Mouse (Mus musculus) testis, postnatal 10 days (tissue): Measurements from ENCODE around the gene Ptgds.
A peak's percentile ranks its signal among the peaks of the same experiment; 100 is the strongest.

Experiments
- DNase-seq: peaks from one replicate; pipeline ENCODE4 v3.0.0; 2021; ENCODE audit warnings: low spot score

The Ptgds gene

DNA sequence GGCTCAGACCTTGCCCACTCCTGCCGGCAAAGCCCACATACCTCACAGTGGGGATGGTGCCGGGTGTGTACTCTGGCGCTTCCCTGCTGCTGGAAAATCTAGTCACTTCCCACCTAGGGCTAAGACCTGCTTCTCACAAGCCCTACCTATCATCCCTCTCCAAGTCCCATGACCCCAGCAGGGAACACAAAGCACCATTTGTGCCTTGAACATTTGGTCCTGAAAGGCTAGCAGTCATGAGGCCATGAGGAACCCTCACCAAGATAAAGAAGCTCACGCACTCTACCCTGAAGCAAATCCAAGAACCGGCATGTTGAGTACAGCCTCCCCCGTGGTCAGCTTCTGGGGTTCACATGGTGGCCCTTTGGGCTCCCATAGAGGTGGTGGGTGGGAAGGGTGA lies at the start of gene Ptgds:
Gene Ptgds, minus strand, starts transcription at position 78 of the 400 bp plus-strand sequence.
- DNase-seq, result no peak

DNA sequence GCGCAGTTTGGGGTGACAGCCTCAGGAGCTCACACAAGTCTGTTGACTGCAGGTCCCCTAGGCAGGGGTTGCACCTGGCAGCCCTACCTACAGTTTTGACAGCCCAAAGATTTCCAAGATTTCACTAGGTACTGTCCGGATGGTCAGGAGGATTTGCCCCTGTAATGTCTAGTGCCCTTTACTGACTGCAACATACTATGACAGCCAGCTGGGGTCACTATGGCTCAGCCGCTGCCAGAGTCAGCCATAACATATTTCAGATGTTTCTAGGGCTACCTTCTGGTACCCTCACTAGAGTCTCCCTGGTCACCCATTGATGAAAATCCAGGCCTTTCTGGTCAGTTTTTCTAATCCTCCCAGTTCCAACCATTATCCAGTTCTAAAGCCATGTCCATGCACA lies 40.1 kb upstream of the Ptgds start:
- DNase-seq, result no peak

DNA sequence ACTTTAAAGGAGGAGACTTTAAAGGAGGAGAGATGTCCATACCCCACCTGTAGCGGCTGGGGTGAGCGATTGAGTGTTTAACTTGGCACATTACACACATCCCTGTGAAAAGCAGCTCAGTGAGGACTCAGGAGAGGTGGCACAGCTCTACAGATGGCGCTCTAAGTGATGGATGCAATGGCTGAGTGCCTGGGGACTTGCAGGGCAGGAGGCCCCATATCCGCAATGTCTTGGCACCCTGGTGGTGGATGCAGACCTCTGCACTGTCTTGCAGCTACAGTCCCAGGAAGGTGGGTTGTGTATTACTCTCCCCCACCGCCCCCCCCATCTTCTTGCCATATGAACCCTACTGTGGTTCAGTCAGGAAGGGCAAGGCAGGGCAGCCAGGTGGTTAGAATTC lies 37.1 kb upstream of the Ptgds start:
- no peak for DNase-seq

DNA sequence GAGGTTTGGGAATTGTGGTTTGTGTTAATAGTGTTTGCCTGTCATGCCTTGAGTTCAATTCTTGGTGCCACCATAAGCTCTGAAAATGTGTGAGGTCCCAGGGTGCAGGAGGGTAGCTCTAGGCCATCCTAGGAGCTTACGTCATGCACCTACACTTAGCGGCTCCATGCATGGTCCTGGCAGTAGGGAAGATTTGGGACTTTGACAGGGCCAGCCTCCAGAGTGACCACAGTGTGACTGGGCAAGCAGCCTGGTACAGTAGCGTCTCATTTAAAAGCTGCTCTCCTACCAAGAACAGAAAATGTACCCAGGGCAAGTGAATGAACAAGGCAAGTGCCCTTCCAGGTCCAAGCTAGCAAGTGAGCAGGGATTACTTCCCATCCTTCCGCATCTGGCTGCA lies 36.0 kb upstream of the Ptgds start:
- no peak for DNase-seq

DNA sequence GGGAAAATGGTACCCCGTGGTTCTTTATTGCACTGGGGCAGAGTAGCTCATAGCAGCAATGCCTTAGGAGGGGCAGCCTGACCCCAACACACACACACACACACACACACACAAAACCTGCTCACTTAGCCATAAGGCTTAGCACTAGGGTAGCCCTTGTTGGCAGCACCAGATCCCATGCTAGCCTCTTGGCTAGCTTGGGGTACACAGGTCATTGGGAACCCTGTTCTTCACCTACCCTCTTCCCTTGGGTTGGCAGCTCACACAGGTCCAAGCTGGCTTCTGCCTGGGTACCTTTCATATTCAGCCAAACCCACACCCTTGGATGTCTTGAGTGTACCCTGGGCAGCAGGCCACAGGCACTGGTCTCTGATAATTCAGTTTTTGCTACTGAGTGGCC lies 35.2 kb upstream of the Ptgds start:
- no peak for DNase-seq

DNA sequence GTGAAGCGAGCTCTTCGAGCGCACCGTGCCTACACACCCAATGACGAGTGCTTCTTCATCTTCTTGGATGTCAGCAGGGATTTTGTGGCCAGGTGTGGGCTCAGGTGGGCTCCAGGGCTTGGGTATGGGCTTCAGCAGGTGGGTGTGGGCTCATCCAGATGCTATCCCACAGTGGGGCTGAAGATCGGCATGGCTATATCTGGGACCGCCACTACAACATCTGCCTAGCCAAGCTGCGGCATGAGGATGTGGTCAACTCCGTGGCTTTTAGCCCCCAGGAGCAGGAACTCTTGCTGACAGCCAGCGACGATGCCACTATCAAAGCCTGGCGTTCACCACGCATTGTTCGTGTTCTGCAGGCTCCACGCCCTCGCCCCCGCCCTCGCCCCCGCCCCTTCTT lies 34.7 kb upstream of the Ptgds start:
- DNase-seq, result no peak

DNA sequence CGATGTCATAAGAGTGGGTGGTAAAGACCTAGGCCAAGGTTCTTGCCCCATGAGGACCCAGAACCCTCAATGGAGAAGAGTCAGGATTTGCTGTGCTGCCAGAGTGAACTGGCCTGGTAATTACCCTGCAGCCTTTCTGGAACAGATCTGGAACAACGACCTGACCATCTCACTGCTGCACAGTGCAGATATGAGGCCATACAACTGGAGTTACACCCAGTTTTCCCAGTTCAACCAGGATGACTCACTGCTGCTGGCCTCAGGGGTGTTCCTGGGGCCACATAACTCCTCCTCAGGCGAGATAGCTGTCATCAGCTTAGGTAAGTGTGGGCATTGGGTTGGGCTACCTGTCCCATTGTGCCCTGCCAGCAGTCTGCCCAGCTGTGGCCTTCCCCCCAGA lies 32.9 kb upstream of the Ptgds start:
- DNase-seq, result no peak

DNA sequence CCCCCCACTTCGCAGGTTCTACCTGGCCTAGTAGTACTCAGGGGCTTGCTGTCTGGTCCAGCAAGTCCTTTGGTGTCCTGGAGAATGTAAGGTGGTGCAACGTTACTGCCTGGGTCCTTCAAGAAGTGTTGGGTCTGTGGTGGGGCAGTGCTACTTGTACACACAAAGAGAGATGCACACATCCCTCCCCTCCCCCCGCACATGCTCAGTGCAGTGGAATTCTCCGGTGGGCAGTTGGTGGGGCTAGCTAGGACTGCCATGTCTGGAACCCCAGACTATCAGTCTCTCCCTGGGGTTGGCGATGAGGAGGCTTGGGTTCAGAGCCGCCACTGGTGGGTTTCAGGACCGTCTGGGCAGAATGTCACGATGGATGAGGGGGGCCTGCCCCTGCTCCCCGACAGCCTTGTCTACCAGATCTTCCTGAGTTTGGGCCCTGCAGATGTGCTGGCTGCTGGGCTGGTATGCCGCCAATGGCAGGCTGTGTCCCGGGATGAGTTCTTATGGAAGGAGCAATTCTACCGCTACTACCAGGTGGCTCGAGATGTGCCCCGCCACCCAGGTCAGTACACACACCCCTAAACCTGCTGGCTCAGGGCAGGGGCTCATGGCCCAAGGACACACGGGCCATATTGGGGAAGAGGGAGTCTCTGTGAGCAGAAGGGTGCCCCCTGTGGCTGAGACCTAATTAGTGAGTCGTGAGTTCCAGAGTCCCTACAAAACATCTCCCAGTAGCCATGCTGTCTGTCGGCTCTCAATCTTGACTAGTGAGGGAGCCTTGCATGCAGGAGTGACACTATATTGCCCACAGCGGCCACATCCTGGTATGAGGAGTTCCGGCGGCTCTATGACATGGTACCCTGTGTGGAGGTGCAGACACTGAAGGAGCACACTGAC lies 32.0 kb upstream of the Ptgds start, which contains the start of gene C8g:
Gene C8g, minus strand, starts transcription at position 127 of the 894 bp plus-strand sequence.
- DNase-seq, result no peak

DNA sequence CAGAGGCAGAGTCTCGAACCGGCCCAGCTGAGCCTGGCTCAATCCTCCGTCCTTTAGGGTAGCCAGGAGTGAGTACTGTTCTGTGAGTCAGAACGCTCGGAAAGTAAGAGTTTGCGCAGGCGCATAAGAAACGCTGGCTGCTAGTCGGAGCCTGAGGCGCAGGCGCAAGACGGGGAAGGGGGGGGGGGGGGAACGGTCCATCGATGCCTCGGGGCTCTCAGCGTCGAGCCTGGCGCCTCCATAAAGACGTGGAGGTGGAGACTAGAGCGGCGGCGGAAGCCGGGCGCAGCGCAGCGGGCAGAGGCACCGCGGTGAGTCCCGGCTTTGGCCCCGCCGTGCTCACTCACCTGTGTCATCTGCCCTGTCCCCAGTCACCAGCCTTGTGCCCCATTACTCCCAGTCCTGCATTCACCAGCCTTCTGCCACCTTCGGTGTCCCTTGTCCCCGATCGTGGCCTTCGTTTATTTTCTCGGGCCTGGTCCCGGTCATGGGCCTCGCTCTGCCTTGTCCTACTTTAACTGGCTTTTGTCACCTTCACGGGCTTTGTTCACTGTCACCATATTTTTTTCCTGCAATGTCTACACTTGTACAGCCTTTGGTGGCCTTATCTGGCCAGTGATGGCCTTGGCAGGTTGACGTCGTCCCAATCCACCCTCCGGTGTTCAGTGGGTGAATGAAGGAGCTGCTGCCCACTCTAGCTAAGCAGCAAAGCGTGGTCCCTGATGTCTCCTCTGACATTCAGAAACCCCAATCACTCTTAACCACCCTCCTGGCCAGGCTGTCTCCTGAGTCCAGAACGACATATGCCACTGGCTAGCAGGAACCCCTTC lies 30.9 kb upstream of the Ptgds start, which contains the start of gene Fbxw5:
Gene Fbxw5, plus strand, starts transcription at position 175 of the 830 bp plus-strand sequence.
- DNase-seq, result peak; percentile 84

DNA sequence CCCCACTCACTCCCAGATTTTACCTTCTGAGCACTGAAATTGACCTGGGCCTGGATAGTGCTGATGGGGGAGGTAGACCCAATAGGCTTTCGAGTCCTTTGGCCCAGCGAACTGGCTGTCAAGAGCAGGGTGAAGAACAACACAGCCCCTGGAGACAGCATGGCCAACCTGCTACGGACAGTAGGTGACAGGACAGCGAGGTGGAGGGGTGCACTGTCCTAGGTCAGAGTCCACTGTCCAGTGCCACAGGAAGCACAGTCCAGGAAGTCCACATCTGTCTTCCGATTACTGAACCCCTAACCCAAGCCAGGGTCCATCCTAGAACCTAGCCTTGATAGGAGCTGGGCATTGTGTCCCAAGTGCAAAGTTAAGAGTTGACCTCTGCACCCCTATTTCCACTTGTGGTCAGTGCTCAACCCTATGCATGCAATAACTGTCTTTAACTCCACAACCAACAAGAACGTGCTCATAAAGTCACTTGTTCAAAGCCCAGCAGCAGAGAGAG lies 30.3 kb upstream of the Ptgds start:
- DNase-seq, result no peak

DNA sequence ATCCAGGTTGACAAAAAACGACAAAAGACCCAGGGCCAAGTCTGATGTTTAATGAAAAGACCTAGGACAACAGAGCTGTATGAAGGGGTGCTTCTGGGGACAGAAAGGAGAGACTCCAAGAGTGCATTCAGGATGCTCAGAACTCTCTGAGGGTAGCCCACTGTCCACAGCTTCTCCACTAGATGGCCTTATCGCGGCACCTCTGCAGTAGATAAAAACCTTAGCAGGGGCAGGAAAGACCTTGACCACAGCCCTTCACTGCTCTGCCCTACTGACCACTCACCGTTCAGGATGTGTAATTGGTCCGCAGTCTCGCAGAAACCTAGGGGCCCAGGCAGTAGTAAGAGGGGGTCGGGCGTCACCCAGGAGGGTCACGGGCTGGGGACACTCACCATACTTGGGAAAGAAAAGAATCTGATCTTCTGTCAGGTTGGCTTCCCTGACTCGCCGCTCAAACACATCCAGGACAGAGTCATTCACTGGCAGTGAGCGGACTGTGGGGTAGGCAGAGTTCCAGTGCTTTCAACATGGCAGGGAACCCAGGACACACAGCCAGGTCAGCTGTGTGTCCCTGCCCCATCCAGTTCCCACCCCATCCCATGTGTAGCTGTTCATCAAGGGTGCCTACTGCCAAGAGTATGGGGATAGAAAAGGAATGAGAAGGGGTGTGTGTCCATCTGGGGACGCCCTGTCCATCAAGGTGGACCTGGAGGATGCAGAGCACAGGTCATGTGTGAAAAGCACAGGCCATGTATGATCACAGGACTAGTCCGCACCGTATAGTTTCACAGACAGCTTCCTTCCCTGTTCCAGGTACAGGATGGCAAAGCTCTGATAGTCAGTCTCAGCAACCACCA lies 29.0 kb upstream of the Ptgds start:
- DNase-seq, result no peak

DNA sequence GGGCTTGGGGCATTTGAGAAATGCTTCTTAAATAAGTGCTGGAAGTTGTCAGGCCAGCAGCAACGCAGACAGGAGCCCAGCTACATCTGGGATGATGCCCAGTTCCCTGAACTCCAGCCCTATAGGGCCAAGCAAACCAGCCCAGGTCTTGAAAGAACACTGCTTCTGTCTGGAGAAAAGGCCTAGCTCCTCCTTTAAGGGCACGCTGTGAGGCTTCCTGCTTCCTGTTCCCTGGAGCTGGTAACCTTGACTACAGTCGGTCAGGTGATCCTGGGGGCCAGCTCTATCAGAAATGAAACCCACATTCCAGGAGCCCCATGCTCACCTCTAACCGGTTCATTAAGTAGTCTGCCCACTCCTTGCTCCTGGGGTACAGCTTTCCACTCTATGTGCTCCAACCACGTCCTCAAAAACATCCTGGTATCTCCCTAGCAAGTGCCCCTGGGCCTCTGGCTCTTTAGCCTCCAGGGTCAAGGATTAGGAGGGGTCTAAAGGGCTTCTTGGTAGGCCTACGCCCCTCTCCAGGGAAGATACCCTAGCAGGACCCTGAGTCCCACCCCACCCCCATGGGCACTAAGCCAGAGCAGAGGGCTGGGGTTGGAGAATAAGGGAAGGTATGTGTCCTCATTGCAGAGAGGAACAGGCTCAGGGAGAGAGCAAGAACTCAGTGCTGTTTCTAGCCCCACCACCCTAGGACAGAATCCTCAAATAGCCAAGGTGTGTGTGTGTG lies 28.2 kb upstream of the Ptgds start:
- DNase-seq, result no peak

DNA sequence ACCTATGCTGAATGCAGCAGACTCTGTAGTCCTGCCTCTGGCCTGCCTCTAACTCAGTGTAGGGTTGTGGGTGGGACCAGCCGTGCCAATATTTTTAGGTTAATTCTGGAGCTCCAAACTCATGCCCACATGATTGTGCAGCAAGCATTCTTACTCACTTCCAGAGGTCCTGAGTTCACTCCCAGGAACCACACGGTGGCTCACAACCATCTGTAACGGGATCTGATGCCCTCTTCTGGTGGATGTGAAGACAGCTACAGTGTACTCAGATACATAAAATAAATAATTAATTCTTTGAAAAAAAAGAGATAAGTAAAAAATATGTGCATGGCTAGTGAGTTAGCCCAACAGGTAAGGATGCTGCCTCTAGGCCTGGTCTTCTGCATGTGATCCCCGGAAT lies 26.6 kb upstream of the Ptgds start:
- no peak for DNase-seq

DNA sequence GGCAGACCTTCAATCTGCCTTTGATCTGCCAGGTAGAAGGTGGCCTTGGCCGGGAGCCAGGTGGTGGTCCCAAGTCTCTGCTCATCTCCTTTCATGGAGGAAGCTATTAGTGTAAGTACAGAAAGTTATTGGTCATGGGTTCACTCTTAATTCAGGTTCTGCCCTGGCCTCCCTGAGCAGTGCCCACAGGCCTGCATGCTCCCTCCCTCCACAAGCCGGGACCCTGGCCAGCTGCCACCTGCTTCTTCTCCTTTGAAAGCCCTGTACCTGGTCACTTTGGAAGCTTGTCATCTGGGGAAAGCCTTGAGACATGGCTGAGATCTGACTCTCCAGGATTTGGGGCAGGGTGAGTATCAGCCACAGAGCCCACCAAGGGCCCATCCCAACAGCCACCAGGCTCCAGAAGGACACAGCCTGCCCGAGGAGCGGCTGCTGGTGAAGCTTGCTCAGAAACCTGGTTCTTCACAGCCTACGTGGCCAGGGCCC lies 23.7 kb upstream of the Ptgds start, which contains the start of gene Lcn12:
Gene Lcn12, minus strand, starts transcription at position 436 of the 486 bp plus-strand sequence.
- DNase-seq, result peak; percentile 51

DNA sequence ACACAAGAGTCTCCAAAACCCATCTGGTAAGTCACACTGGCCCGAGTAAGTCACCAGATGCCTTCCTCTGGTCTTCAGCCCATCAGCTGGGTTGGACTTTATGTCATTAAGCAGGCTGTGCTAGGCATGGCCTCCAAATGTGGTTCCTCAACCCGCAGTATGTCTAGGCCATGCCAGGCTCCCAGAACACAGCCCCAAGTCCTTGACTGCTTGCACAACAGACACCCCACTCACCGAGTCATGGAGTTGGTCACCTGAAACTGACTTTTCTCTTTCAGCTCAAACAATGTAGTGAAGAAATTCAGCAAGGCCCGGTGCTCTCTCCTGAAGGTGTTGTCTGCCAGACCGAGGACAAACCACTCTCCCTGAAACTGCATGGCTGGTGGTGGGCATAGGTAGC lies 23.1 kb upstream of the Ptgds start:
- DNase-seq, result no peak

DNA sequence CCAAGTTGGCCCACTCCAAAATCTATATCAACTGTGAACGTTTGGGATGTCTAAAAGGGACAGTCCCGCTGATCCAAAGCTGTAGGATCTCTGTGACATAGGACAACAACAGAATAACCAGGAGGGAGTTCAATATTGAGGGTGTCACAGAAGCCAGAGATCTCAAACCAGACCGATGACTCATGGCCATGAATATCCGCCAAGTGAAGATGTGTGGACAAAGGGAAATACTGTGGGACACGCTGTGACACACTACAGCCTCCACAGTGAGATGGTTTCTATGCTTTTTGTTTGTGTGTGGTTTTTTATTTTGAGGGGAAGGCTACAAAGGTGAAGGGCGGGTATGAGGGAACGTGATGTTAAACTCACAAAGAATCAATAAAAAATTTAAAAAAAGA lies 18.8 kb upstream of the Ptgds start:
- DNase-seq, result no peak

DNA sequence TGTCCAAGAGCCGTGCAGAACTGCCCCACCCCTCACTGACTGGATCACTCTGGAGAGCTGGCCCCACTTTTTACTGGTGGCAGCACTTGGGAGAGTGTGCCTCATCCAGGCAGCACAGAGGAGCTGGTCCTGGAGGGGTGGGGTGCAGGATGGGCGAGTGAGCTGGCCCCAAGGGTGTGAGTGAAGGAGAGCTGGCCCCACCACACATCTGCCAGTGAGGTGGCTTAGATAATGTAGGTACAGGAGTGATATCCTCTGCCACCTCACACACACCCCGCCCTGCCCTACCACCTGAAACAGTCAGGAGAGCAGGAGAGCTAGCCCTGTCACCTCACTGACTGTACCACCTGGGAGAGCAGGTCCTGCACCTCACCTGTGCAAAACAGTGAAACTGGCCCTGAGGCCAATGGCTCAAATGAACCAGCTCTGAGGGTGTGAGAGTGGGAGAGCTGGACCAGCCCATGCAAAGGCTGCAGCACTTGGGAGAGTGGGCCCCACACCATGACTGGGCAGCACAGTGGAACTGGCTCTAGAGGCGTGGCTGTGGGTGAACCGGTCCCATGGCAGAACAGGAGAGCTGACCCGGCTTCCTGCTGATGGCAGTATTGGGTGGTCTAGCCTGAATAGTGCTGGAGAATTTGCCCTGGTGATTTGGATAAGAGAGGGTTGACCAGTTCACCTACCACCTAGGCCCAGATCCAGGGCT lies 18.3 kb upstream of the Ptgds start:
- no peak for DNase-seq

DNA sequence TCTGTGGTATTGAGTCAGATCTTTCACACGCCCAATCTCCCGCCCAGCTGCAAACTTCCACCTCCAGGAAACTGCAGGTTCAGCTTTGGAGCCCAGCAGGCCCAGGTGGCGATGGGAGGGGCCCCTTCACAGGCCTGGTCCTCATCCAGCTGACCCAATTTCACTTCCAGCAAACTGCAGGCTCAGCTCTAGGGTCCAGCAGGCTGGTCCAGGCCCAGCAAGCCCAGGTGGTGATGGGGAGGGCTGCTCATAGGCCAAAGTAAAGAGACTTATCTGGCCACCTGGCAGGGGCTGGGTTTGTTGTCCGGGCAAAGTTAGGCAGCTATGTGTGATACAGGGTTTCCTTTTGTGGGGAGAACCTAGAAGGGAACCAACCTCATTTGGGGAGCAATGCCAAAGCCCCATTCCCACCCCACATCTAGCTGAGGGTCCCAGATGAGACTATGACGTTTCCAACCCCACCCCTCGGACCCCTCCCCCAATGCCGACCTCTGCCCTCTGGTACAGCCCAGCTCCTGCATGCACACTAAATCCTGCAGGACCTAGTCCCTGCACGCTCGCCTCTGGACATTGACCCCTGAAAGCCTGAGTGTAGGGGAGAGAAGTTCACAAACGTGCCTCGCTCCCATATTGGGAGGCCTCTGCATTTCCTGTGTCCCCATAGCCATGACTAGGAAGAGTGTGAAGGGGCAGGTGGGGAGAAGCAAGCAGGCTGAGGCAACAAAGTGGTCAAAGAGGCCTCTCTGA lies 15.2 kb upstream of the Ptgds start:
- no peak for DNase-seq

DNA sequence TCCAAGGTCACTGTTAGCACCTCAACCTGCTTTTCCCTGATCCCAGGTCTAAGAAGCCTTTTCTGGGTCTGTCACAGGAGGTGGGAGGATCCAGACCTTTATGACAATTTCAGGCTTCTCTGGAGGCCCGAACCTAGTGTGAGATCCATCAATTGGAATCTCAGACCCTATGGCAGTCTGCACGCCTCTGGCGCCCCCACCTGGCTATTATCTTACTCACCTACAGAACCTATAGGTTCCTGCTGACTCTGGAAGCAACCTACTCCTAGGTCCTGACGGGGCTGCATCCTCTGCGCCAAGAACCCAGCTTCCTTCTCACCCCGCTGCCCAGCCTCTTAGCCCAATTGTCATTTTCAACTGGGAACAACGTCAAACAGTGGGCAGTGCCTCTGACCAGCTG lies 13.1 kb upstream of the Ptgds start:
- no peak for DNase-seq

DNA sequence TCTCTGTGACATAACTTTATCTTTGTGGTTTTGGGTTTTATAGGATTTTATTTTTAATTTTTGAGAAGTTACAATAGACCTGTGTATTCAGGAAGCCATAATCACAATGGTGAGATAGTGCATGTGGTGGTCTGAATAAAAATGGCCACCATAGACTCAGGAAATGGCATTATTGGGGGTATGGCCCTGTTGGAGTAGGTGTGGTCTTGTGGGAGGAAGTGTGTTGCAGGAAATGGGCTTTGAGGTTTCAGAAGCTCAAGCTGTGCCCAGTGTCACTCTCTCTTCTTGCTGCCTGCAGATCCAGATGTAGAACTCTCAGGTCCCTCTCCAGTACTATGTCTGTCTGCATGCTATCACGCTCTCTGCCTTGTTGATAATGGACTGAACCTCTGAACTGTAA lies 10.7 kb upstream of the Ptgds start:
- no peak for DNase-seq
